Mouse (Mus musculus) adrenal gland (tissue): ENCODE results near the gene Tollip.

Experiments used
- intact Hi-C: fragments of 180-260 bp; cut with DNase I; formaldehyde crosslinking; loops from one replicate; pipeline ENCODE4 v1.15.1; 2025
- long read RNA-seq, 2 experiments: library from polyadenylated mRNA; unstranded; transcript quantifications; one replicate each; pipeline ENCODE4 v2.0.0; 2020; ENCODE audit warnings: borderline replicate concordance in 1 of 2; ENCODE audit not compliant: insufficient replicate concordance in 1 of 2

Gene Tollip
- long read RNA-seq, experiment 1, transcript Tollip-201 (6 exons, 3,788 nt): major isoform, 19 of 32 reads
- long read RNA-seq, experiment 1, partial matches to known transcripts: 0 of 32 reads
- long read RNA-seq, experiment 1, other reads (novel, unspliced or antisense): 9 of 32 reads
- long read RNA-seq, experiment 2, transcript Tollip-201 (6 exons, 3,788 nt): major isoform, 21 of 38 reads
- long read RNA-seq, experiment 2, partial matches to known transcripts: 13 of 38 reads
- long read RNA-seq, experiment 2, other reads (novel, unspliced or antisense): 2 of 38 reads

DNA sequence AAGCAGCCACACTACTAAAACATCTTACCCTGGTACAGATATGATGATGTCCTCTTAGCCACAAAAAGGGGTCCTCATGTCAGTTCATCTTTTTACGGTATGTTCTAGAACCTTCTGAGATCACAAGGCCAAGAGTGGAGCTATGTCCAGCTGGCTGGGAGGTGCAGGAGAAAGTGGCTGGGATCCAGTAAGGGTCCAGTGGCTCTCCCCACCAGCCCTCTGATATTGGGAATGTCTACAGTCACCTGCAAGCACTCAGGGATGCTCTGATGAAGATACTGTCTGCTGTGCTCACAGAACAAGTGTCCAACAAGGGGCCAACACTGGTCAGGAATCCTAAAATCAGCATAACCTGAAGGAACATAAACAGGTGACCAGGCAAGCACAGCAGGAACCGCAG is at the start of gene Tollip:
Tollip (minus strand) TSS at position 101 of the 400 bp plus-strand sequence.
- intact Hi-C loops: no loop called here

DNA sequence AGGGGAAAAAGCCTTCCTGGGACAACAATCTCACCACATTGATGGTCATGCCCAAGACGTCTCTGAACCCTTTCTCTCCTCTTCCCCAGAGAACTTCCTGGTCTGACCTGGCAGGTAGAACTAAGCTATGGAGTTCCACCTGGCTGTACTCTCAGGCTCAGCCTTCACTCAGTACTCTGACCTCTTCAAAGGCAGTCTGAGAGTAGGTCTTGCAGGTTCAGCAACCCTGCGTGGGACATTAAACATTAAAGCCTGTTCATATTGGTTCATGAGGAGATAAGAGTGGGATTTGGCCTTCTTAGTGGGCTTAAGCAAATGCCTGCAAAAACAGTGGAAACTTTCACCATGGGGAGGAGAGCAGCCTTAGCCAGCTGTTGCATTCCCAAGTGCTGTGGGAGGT is 48.0 kb upstream of the Tollip start:
- intact Hi-C loops: no loop called here

GRCm38 (mm10) chr7:141962521-141962920 is 44.2 kb upstream of the Tollip start:
- intact Hi-C loops: no loop called here

DNA sequence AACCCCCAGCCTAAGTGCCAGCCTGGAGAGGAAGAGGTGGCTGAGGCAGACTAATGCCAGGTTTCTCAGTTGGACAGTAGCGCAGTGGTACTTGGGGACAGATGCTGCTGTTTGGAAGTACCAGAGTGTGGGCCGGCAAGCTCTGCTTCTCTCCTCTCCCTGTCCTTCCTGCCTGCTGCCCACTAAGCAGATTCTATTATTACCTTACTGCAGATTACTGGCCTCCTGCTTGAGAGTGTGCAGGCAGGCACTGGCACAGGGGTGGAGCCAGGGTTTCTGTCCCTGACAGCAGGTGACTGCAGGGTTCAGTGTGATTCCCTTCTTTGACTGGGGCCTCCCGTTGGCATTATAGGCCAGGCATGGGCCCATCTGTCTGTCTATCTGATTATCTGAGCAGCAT is 43.2 kb upstream of the Tollip start:
- intact Hi-C loops: no loop called here

DNA sequence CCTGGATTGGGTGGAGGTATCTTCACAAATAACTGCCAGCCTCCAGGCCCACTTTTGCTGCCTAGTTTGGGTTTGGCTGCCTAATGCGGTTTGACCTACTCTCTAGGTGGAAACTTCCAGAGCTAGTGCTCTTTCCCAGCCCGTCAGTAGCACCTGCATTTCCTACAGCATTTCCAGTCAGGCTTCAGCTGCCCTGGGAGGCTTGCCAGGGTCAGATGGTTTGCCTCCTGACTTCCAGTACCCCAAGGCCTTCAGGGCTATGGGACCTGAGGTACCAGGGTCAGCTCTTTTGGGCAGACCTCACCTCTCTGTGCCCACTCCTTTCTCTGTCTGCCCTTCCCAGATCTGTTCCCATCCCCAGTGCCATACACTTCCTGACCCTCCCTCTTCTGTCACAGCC is 42.6 kb upstream of the Tollip start:
- intact Hi-C loops: no loop called here

DNA sequence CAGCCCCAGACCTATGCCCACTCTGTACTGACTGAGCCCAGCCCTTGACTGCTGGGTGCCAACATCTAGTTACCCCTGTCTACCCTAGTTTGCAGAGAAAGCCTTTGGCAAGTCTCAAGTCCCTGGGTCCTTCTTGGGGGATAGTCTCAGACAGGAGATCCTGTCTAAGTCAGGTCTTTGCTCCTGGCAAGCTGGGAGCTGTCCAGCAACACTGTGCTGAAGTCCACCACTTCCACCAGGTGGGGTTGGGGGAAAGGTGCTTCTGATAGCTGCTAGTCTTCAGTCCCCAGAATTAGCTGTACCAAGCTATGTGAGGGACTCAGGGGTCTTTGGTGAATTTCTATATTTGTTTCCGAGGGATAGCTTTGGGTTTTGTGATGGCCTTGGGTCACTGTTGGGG is 40.8 kb upstream of the Tollip start:
- intact Hi-C loops: no loop called here

DNA sequence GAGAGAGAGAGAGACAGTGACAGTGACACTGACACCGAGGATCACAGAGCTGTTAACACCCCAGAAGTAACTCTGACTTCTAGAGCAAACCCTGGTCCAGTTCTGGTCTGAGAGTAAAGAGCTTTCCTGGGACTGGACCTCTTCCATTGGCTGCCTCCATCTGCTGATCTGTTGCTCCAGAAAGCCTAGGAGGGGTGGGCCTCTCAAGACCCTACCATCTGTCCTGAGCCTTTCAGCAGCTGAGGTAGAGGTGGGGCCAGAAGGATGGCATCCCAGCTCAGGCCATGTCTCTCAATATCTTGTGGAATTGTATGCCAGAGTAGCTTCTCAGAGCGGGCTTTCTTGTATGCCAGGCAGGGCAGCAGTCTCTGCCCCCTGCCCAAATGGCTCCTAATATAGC is 39.9 kb upstream of the Tollip start:
- intact Hi-C loops: no loop called here

DNA sequence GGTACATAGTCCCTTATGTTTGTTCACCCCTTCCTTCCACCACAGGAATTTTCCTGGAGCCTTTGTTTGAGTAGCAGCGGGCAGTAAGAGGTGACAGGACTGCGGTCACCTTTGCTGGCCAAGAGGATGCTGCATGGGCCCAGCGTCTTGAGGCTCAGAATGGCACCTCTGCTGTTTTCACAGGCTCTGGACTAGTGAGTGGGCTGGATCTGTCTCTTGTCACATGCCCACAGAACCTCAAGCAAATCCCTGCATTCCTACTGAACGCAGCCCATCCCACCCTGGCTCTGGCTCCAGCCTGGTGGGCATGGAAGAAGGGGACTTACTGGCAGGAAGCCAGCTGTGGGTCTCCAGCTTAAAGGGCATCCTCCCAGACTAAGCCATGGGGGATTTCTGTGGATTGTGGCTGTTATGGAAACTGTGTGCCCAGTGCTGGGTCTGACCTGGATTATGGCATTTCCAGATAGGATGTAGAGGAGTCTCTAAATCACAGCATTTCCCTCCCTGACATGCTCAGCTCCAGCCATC is 39.3 kb upstream of the Tollip start:
- intact Hi-C loops: no loop called here

DNA sequence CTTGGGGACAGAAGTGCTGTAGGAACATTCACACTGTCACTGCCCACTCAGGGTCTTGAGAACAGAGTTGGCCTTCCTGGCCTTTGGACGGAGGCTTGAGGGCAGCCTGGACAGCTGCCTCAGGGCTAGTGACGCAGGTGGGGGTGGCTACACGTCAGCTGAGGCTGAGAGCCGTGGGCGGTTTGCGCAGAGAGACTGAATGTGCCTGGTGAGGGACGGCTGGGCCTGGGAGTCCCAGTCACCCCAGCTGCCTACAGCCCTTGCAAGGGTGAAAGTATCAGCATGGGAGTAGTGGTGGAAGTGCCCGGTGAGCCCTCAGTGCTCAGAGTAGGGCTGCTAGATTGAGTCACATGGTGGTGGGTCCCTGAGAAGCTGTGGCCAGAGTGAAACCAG is 37.9 kb upstream of the Tollip start:
- intact Hi-C loops: no loop called here

GRCm38 (mm10) chr7:141955565-141956173 is 37.4 kb upstream of the Tollip start:
- intact Hi-C loops: no loop called here

- intact Hi-C loops: no loop called here
Observed at GRCm38 (mm10) chr7:141953616-141954015, 35.3 kb upstream of the Tollip start.

- intact Hi-C loops: no loop called here
Observed at GRCm38 (mm10) chr7:141952920-141953319, 34.6 kb upstream of the Tollip start.

DNA sequence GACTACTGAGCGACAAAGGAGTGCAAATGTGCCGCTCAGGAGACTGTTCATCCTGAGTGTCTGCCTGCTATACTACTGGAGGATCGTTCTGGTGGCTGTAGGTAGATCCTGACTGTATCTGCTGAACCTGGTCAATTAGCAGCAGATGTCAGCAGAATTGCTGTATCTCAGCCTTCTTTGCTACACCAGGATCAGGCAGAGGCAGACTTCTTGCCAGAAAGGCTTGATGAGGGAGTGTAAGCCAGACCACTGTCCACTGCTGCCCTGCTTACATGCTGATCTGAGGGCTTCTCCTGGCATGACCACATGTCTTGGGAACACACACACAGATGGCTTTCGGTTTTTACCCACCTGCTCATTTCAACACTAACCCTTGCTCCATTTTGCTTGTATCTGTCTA is 33.5 kb upstream of the Tollip start:
- intact Hi-C loops: no loop called here

- intact Hi-C loops: no loop called here
Observed at GRCm38 (mm10) chr7:141950104-141951013, 32.1 kb upstream of the Tollip start.

- intact Hi-C loops: no loop called here
Observed at GRCm38 (mm10) chr7:141949799-141950103, 31.4 kb upstream of the Tollip start.

DNA sequence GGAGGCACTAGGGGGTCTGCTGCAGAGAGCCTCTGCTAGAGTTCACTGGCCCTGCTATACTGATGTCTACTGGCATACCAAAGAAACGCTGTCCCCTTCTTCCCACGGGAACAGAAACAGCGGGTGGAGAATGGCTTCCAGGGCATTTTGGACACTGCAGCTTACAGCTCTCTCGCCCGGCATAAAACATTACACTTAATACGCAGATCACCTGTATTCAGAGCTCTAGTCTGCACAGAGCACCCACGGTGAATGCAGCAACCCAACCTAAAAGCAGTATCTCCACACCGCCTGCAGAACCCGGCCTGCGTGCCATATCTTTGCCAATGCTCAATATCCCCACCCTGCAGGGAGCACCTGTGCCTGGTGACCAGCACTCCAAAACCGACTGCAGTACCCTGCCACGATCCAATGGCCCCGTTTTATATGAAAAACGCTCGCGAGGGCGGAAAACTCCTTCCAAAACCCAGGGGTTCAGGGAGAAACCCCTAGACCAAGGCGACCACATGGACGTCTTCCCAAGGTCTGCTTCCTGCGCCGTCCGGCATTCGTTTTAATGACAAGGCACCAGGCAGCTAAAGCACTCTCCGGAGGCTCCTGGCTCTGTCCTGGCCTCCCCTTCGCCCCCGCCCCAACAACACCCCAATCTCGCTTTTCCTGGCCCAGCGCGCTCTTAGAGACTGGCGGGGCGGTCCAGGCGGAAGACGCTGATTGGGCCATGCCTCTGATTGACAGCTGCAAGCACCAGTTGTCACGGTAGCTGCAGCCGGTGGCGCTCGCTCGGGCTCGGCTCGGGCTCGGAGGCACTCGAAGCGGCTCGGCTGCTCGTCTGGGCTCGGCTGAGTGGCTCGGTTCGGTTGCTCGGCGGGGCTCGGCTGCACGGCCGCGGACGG is 30.8 kb upstream of the Tollip start, which contains the start of gene Brsk2:
Brsk2 (plus strand) TSS at position 846 of the 893 bp plus-strand sequence.
- intact Hi-C loops: no loop called here

GRCm38 (mm10) chr7:141948045-141948444 is 29.7 kb upstream of the Tollip start:
- intact Hi-C loops: no loop called here

DNA sequence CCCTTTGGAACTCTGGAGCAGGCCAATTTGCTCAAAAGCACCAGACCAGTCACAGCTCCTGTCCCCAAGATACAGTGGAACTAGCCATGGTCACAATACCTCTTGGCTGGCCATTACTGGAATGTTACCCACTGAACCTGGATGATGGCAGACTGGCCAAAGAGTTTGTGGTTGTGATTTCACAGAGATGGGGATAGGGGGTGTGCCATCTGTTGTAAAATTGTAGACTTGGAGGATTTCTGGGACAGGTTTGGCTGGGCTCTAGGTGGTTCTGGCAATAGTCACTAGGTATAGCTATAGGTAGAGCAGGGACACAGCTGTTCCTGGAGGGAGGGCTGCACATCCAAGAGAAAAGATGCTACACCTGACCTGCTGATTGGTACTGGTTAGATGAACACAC is 29.2 kb upstream of the Tollip start:
- intact Hi-C loops: no loop called here

- intact Hi-C loops: no loop called here
Observed at GRCm38 (mm10) chr7:141945927-141946326, 27.6 kb upstream of the Tollip start.

- intact Hi-C loops: no loop called here
Observed at GRCm38 (mm10) chr7:141943444-141943843, 25.1 kb upstream of the Tollip start.

GRCm38 (mm10) chr7:141934951-141935350 is 16.6 kb upstream of the Tollip start:
- intact Hi-C loops: no loop called here
